Mouse (Mus musculus) forebrain, embryonic 12.5 days (tissue): ENCODE measurements at regions not wholly inside any gene's neighbourhood (a gene's known extent, or its start where the extent isn't known, plus 50 kb on each side); places are given as distances from the start of the nearest gene placed in this dataset.
"Not testable (repeated sequence)": the region's sequence is repeated elsewhere in the genome, so short reads cannot be mapped to it uniquely, and the experiment has no call there.

Source experiments
- ATAC-seq: fragments of 200-750 bp; cut with Nextera tagmentation; 2 replicates; pipeline ENCODE4 v1.8.0; 2017; ENCODE audit warnings: moderate TSS enrichment; ENCODE audit not compliant: low FRiP score
- H3K27ac ChIP-seq: fragments of 300-500 bp; sonication (generic); 2 replicates; pipeline ENCODE4 v1.5.1; 2016; ENCODE audit warnings: mild to moderate bottlenecking
- H3K27me3 ChIP-seq: fragments of 300-500 bp; sonication (generic); 2 replicates; pipeline ENCODE4 v1.6.1; 2016; ENCODE audit warnings: mild to moderate bottlenecking
- H3K36me3 ChIP-seq: fragments of 300-500 bp; sonication (generic); replicated peaks from 2 replicates; pipeline ENCODE4 v1.6.1; 2016; ENCODE audit warnings: mild to moderate bottlenecking
- H3K4me1 ChIP-seq: fragments of 300-500 bp; sonication (generic); 2 replicates; pipeline ENCODE4 v1.6.1; 2016
- H3K4me2 ChIP-seq: fragments of 300-500 bp; sonication (generic); 2 replicates; pipeline ENCODE4 v1.6.1; 2016; ENCODE audit warnings: mild to moderate bottlenecking, moderate library complexity
- H3K4me3 ChIP-seq: fragments of 300-500 bp; sonication (generic); replicated peaks from 2 replicates; pipeline ENCODE4 v1.5.1; 2016; ENCODE audit warnings: mild to moderate bottlenecking
- H3K9ac ChIP-seq: fragments of 300-500 bp; sonication (generic); 2 replicates; pipeline ENCODE4 v1.6.1; 2016; ENCODE audit warnings: mild to moderate bottlenecking
- H3K9me3 ChIP-seq: fragments of 300-500 bp; sonication (generic); 2 replicates; pipeline ENCODE4 v1.6.1; 2016
- WGBS: fragments of 180-500 bp; shearing (Covaris S2); methylation state at CpG from one replicate; pipeline ENCODE4 v1.1.7; 2016; 5-methylcytosine and 5-hydroxymethylcytosine counted together

- H3K9ac ChIP-seq, result no peak overlapping the region
- no peak overlapping the region for H3K27ac ChIP-seq
- no peak overlapping the region for H3K4me3 ChIP-seq
- H3K4me1 ChIP-seq, result no peaks in the 10 kb centered on the region
- H3K4me2 ChIP-seq, result no peak overlapping the region
- ATAC-seq, result no peak
- no peaks in the 10 kb centered on the region for H3K9me3 ChIP-seq
- H3K36me3 ChIP-seq, result no peaks in the 10 kb centered on the region
- 86% methylated on average over 4 of the region's 4 CpGs for WGBS
- H3K27me3 ChIP-seq, result no peaks in the 10 kb centered on the region
Observed at GRCm38 (mm10) chr3:57940504-57941381, 92.9 kb upstream of the Pfn2 start.

- Histone ChIP-seq H3K4me1 (no peaks in the 10 kb centered on the region), H3K9me3 (no peaks in the 10 kb centered on the region), H3K27me3 (no peaks in the 10 kb centered on the region), H3K27ac (no peak overlapping the region), H3K4me2 (no peak overlapping the region), H3K36me3 (no peaks in the 10 kb centered on the region), H3K9ac (no peak overlapping the region), H3K4me3 (no peak overlapping the region)
- WGBS, result 80% methylated on average over 2 of the region's 2 CpGs
- no peak for ATAC-seq
Observed at GRCm38 (mm10) chr3:57944698-57945097, 96.8 kb upstream of the Pfn2 start.

- ATAC-seq, result no peak
- 56% methylated on average over 5 of the region's 5 CpGs for WGBS
- Histone ChIP-seq H3K9ac (no peak overlapping the region), H3K36me3 (no peaks in the 10 kb centered on the region), H3K4me3 (no peak overlapping the region), H3K27ac (no peak overlapping the region), H3K4me1 (peaks cover 4% of the 10 kb centered on the region; the same call in 1 of the 2 replicates), H3K27me3 (no peaks in the 10 kb centered on the region), H3K4me2 (no peak overlapping the region), H3K9me3 (no peaks in the 10 kb centered on the region)
Observed at GRCm38 (mm10) chr3:57945765-57946164, 97.9 kb upstream of the Pfn2 start.

GRCm38 (mm10) chr3:57947331-57947730 lies 99.5 kb upstream of the Pfn2 start:
- Histone ChIP-seq H3K4me3 (no peak overlapping the region), H3K27me3 (no peaks in the 10 kb centered on the region), H3K9ac (no peak overlapping the region), H3K4me2 (no peak overlapping the region), H3K36me3 (no peaks in the 10 kb centered on the region), H3K9me3 (no peaks in the 10 kb centered on the region), H3K27ac (no peak overlapping the region), H3K4me1 (peaks cover 19% of the 10 kb centered on the region)
- no peak for ATAC-seq
- 92% methylated on average over 2 of the region's 2 CpGs for WGBS

- Histone ChIP-seq H3K9me3 (no peaks in the 10 kb centered on the region), H3K27ac (no peak overlapping the region), H3K27me3 (no peaks in the 10 kb centered on the region), H3K4me2 (no peak overlapping the region), H3K36me3 (no peaks in the 10 kb centered on the region), H3K9ac (no peak overlapping the region), H3K4me3 (no peak overlapping the region), H3K4me1 (peaks cover 19% of the 10 kb centered on the region)
- no peak for ATAC-seq
- whole genome bisulfite sequencing, result 85% methylated on average over 1 of the region's 1 CpGs
Observed at GRCm38 (mm10) chr3:57948720-57949119, 100.8 kb upstream of the Pfn2 start.

GRCm38 (mm10) chr3:57950431-57951331 lies 102.8 kb upstream of the Pfn2 start:
- Histone ChIP-seq H3K4me3 (no peak overlapping the region), H3K4me2 (no peak overlapping the region), H3K27ac (no peak overlapping the region), H3K4me1 (peaks cover 19% of the 10 kb centered on the region), H3K9me3 (no peaks in the 10 kb centered on the region), H3K36me3 (no peaks in the 10 kb centered on the region), H3K9ac (no peak overlapping the region), H3K27me3 (no peaks in the 10 kb centered on the region)
- ATAC-seq, result no peak
- WGBS, result 53% methylated on average over 7 of the region's 7 CpGs

GRCm38 (mm10) chr3:57951438-57951837 lies 103.6 kb upstream of the Pfn2 start:
- Histone ChIP-seq H3K27ac (no peak overlapping the region), H3K9ac (no peak overlapping the region), H3K4me3 (no peak overlapping the region), H3K4me1 (peaks cover 19% of the 10 kb centered on the region), H3K36me3 (no peaks in the 10 kb centered on the region), H3K27me3 (no peaks in the 10 kb centered on the region), H3K9me3 (no peaks in the 10 kb centered on the region), H3K4me2 (no peak overlapping the region)
- no peak; the same call in 1 of the 2 replicates for ATAC-seq
- 10% methylated on average over 5 of the region's 5 CpGs for WGBS

- Histone ChIP-seq H3K9me3 (0 out of 2 replicates have a peak, but pooled peaks cover 5% of the 10 kb centered on the region), H3K4me1 (no peaks in the 10 kb centered on the region), H3K4me2 (no peak overlapping the region), H3K27ac (no peak overlapping the region), H3K27me3 (no peaks in the 10 kb centered on the region), H3K9ac (no peak overlapping the region), H3K4me3 (no peak overlapping the region), H3K36me3 (no peaks in the 10 kb centered on the region)
- 85% methylated on average over 4 of the region's 4 CpGs for WGBS
- ATAC-seq, result no peak
Observed at GRCm38 (mm10) chr3:57957352-57957751, 109.5 kb upstream of the Pfn2 start.

GRCm38 (mm10) chr3:57963965-57964364 lies 116.1 kb upstream of the Pfn2 start:
- Histone ChIP-seq H3K27me3 (no peaks in the 10 kb centered on the region), H3K4me2 (no peak overlapping the region), H3K9me3 (0 out of 2 replicates have a peak, but pooled peaks cover 5% of the 10 kb centered on the region), H3K27ac (no peak overlapping the region), H3K4me1 (no peaks in the 10 kb centered on the region), H3K4me3 (no peak overlapping the region), H3K36me3 (no peaks in the 10 kb centered on the region), H3K9ac (no peak overlapping the region)
- ATAC-seq, result no peak
- 90% methylated on average over 7 of the region's 7 CpGs for WGBS

- not testable (repeated sequence) for H3K9ac ChIP-seq, H3K4me3 ChIP-seq, H3K27ac ChIP-seq, H3K4me2 ChIP-seq, H3K4me1 ChIP-seq, H3K36me3 ChIP-seq, H3K27me3 ChIP-seq, H3K9me3 ChIP-seq, ATAC-seq
- 98% methylated on average over 2 of the region's 2 CpGs for WGBS
Observed at GRCm38 (mm10) chr3:57970614-57971013, 122.7 kb upstream of the Pfn2 start.

GRCm38 (mm10) chr3:57972469-57973245 lies 124.8 kb upstream of the Pfn2 start:
- H3K27me3 ChIP-seq, result no peaks in the 10 kb centered on the region
- no peak overlapping the region for H3K4me3 ChIP-seq
- H3K9ac ChIP-seq, result no peak overlapping the region
- H3K9me3 ChIP-seq, result no peaks in the 10 kb centered on the region
- H3K4me1 ChIP-seq, result peaks cover 9% of the 10 kb centered on the region; the same call in 1 of the 2 replicates
- H3K27ac ChIP-seq, result no peak overlapping the region
- ATAC-seq, result peak; percentile 33; the same call in 1 of the 2 replicates
- H3K36me3 ChIP-seq, result no peaks in the 10 kb centered on the region
- no peak overlapping the region for H3K4me2 ChIP-seq
- WGBS, result 60% methylated on average over 6 of the region's 6 CpGs

- H3K4me2 ChIP-seq, result no peak overlapping the region
- peaks cover 9% of the 10 kb centered on the region; the same call in 1 of the 2 replicates for H3K4me1 ChIP-seq
- 87% methylated on average over 3 of the region's 3 CpGs for WGBS
- H3K27me3 ChIP-seq, result no peaks in the 10 kb centered on the region
- no peak overlapping the region for H3K27ac ChIP-seq
- H3K9me3 ChIP-seq, result no peaks in the 10 kb centered on the region
- no peaks in the 10 kb centered on the region for H3K36me3 ChIP-seq
- no peak overlapping the region for H3K4me3 ChIP-seq
- no peak overlapping the region for H3K9ac ChIP-seq
- no peak for ATAC-seq
Observed at GRCm38 (mm10) chr3:57973546-57973945, 125.7 kb upstream of the Pfn2 start.
